Mouse (Mus musculus) heart, embryonic 14.5 days (tissue): ENCODE measurements around the gene Klhl9. TPM values are rescaled to one million over a fixed set of nuclear protein-coding genes. Genes with fewer than 3 reads are reported as not detected.

ENCODE experiments used
- polyA plus RNA-seq: library from polyadenylated mRNA; unstranded; fragments of >200 nt; fragmentation: Nextera tagmentation; extraction: Ambion mirVana; gene quantifications from 2 replicates; pipeline ENCODE4 v1.2.1, GENCODE M21; 2014

The Klhl9 gene
- polyA plus RNA-seq, 1 experiment from 2014 or later, result 108 TPM

Other genes with a start within 250 kb of the Klhl9 start
- not detected in 2 replicates for gene Ifnb1, start 199.7 kb downstream of the Klhl9 start, polyA plus RNA-seq
- gene Ifna15, start 164.2 kb downstream of the Klhl9 start, polyA plus RNA-seq, result not detected in 2 replicates
- gene Ifna14, start 150.7 kb downstream of the Klhl9 start, polyA plus RNA-seq, result not detected in 2 replicates
- gene Ifna9, start 130.1 kb downstream of the Klhl9 start, polyA plus RNA-seq, result not detected in 2 replicates
- not detected in 2 replicates for gene Ifna12, start 119.1 kb downstream of the Klhl9 start, polyA plus RNA-seq
- gene C87499, start 88.1 kb downstream of the Klhl9 start, polyA plus RNA-seq, result not detected in 2 replicates
- gene Ifna13, start 78.0 kb downstream of the Klhl9 start, polyA plus RNA-seq, result not detected in 2 replicates
- not detected in 2 replicates for gene Ifna16, start 45.5 kb downstream of the Klhl9 start, polyA plus RNA-seq
- not detected in 2 replicates for gene Ifna2, start 38.6 kb downstream of the Klhl9 start, polyA plus RNA-seq
- gene Ifnab, start 31.1 kb downstream of the Klhl9 start, polyA plus RNA-seq, result not detected in 2 replicates
- gene Gm26566, start 660 bp downstream of the Klhl9 start, polyA plus RNA-seq, result 1.6 and 1.7 TPM in 2 replicates
- not detected in 2 replicates for gene Gm13271, start 32.4 kb upstream of the Klhl9 start, polyA plus RNA-seq
- 0.49 TPM in 1 of 2 replicates, not detected in the other for gene Gm13283, start 37.7 kb upstream of the Klhl9 start, polyA plus RNA-seq
- gene Gm13290, start 51.4 kb upstream of the Klhl9 start, polyA plus RNA-seq, result not detected in 2 replicates
- gene Gm13289, start 54.5 kb upstream of the Klhl9 start, polyA plus RNA-seq, result not detected in 2 replicates
- not detected in 2 replicates for gene Gm13272, start 57.4 kb upstream of the Klhl9 start, polyA plus RNA-seq
- not detected in 2 replicates for gene Ifnz, start 59.7 kb upstream of the Klhl9 start, polyA plus RNA-seq
- not detected in 2 replicates for gene Gm13276, start 63.2 kb upstream of the Klhl9 start, polyA plus RNA-seq
- gene Gm13277, start 66.2 kb upstream of the Klhl9 start, polyA plus RNA-seq, result not detected in 2 replicates
- not detected in 2 replicates for gene Gm13278, start 69.1 kb upstream of the Klhl9 start, polyA plus RNA-seq
- not detected in 2 replicates for gene Gm13275, start 72.0 kb upstream of the Klhl9 start, polyA plus RNA-seq
- gene Gm13279, start 74.9 kb upstream of the Klhl9 start, polyA plus RNA-seq, result not detected in 2 replicates
- 0.66 and 0.80 TPM in 2 replicates for gene Gm13285, start 77.2 kb upstream of the Klhl9 start, polyA plus RNA-seq
- gene Gm13287, start 80.8 kb upstream of the Klhl9 start, polyA plus RNA-seq, result not detected in 2 replicates
- gene Gm13288, start 83.1 kb upstream of the Klhl9 start, polyA plus RNA-seq, result 0.07 TPM in 1 of 2 replicates, not detected in the other
- gene Ifna7, start 93.8 kb upstream of the Klhl9 start, polyA plus RNA-seq, result not detected in 2 replicates
- gene Ifna11, start 97.5 kb upstream of the Klhl9 start, polyA plus RNA-seq, result not detected in 2 replicates
- gene Ifna6, start 105.0 kb upstream of the Klhl9 start, polyA plus RNA-seq, result not detected in 2 replicates
- not detected in 2 replicates for gene Ifna5, start 113.1 kb upstream of the Klhl9 start, polyA plus RNA-seq
- not detected in 2 replicates for gene Ifna4, start 119.4 kb upstream of the Klhl9 start, polyA plus RNA-seq
- not detected in 2 replicates for gene Ifna1, start 127.6 kb upstream of the Klhl9 start, polyA plus RNA-seq
- not detected in 2 replicates for gene Ifne, start 157.7 kb upstream of the Klhl9 start, polyA plus RNA-seq